Mouse (Mus musculus): ENCODE data around the gene Tprn. TPM values are rescaled to one million over a fixed set of nuclear protein-coding genes. Genes with fewer than 3 reads are reported as not detected.
"Not testable (repeated sequence)": the region's sequence is repeated elsewhere in the genome, so short reads cannot be mapped to it uniquely, and the experiment has no call there.

Gene Tprn
- polyA plus RNA-seq, 1 experiment from 2014 or later = 8.2 TPM

GRCm38 (mm10) chr2:25239766-25240165, 22.7 kb upstream of the Tprn start:
- no peak for ATAC-seq (ENCODE audit: low FRiP score, low read depth)
- H3K4me3 ChIP-seq = no peak overlapping the region

GRCm38 (mm10) chr2:25240310-25240709, 22.1 kb upstream of the Tprn start:
- peak; percentile 22 for ATAC-seq (ENCODE audit: low FRiP score, low read depth)
- Histone ChIP-seq H3K9me3 (no peaks in the 10 kb centered on the region), H3K9ac (peak overlapping the region; percentile 58), H3K4me1 (peaks cover 24% of the 10 kb centered on the region), H3K36me3 (0 out of 2 replicates have a peak, but pooled peaks cover 2% of the 10 kb centered on the region), H3K27me3 (peaks cover 55% of the 10 kb centered on the region), H3K4me2 (replicated peaks) (peak overlapping the region; percentile 95), H3K4me3 (peak overlapping the region; percentile 58), H3K27ac (peak overlapping the region; percentile 11; the same call in 1 of the 2 replicates)
- 51% methylated on average over 8 of the region's 8 CpGs for WGBS

More at GRCm38 (mm10) chr2:25239766-25240165, 22.7 kb upstream of the Tprn start:
- H3K4me2 ChIP-seq (replicated peaks) = no peak overlapping the region
- 86% methylated on average over 3 of the region's 3 CpGs for WGBS
- no peak overlapping the region for H3K9ac ChIP-seq
- no peaks in the 10 kb centered on the region for H3K9me3 ChIP-seq
- H3K27me3 ChIP-seq = peaks cover 55% of the 10 kb centered on the region
- peaks cover 24% of the 10 kb centered on the region for H3K4me1 ChIP-seq
- H3K36me3 ChIP-seq = no peaks in the 10 kb centered on the region
- H3K27ac ChIP-seq = no peak overlapping the region

- Histone ChIP-seq H3K9me3 (no peaks in the 10 kb centered on the region), H3K9ac (peak overlapping the region; percentile 58), H3K27me3 (peaks cover 54% of the 10 kb centered on the region), H3K4me3 (peak overlapping the region; percentile 58), H3K4me2 (replicated peaks) (peak overlapping the region; percentile 95), H3K36me3 (peaks cover 8% of the 10 kb centered on the region), H3K4me1 (peaks cover 24% of the 10 kb centered on the region), H3K27ac (peak overlapping the region; percentile 11; the same call in 1 of the 2 replicates)
- peak; percentile 80 for ATAC-seq (ENCODE audit: low FRiP score, low read depth)
- 2% methylated on average over 29 of the region's 29 CpGs for whole genome bisulfite sequencing
Measured at GRCm38 (mm10) chr2:25240723-25241437, 21.5 kb upstream of the Tprn start.

GRCm38 (mm10) chr2:25241438-25241775, 21.0 kb upstream of the Tprn start:
- peak overlapping the region; percentile 95 for H3K4me2 ChIP-seq (replicated peaks)
- no peak overlapping the region for H3K27ac ChIP-seq
- peaks cover 24% of the 10 kb centered on the region for H3K4me1 ChIP-seq
- peaks cover 13% of the 10 kb centered on the region for H3K36me3 ChIP-seq
- no peaks in the 10 kb centered on the region for H3K9me3 ChIP-seq
- H3K9ac ChIP-seq = peak overlapping the region; percentile 70; the same call in 1 of the 2 replicates
- peak overlapping the region; percentile 58 for H3K4me3 ChIP-seq
- no peak for ATAC-seq (ENCODE audit: low FRiP score, low read depth)
- peaks cover 49% of the 10 kb centered on the region for H3K27me3 ChIP-seq
- 13% methylated on average over 6 of the region's 6 CpGs for WGBS

GRCm38 (mm10) chr2:25242101-25242506, 20.3 kb upstream of the Tprn start, which contains the start of the genes Rnf208 and Cysrt1:
Gene Rnf208 (plus strand): TSS chr2:25242255.
Gene Cysrt1 (minus strand): TSS chr2:25242452.
- H3K27me3 ChIP-seq = peaks cover 45% of the 10 kb centered on the region
- WGBS = 0% methylated on average over 39 of the region's 59 CpGs

GRCm38 (mm10) chr2:25243342-25243741, 19.1 kb upstream of the Tprn start:
- H3K4me2 ChIP-seq (replicated peaks) = peak overlapping the region; percentile 95; the same call in 1 of the 2 replicates
- H3K9me3 ChIP-seq = no peaks in the 10 kb centered on the region
- H3K27me3 ChIP-seq = peaks cover 45% of the 10 kb centered on the region
- no peak overlapping the region for H3K27ac ChIP-seq
- H3K36me3 ChIP-seq = peaks cover 30% of the 10 kb centered on the region
- H3K4me1 ChIP-seq = peaks cover 24% of the 10 kb centered on the region
- no peak overlapping the region for H3K9ac ChIP-seq
- WGBS = 74% methylated on average over 8 of the region's 8 CpGs
- H3K4me3 ChIP-seq = no peak overlapping the region
- ATAC-seq (ENCODE audit: low FRiP score, low read depth) = no peak

More at GRCm38 (mm10) chr2:25242101-25242506, 20.3 kb upstream of the Tprn start, which contains the start of the genes Rnf208 and Cysrt1:
- peak within 1 kb of the TSS; percentile 95 for H3K4me2 ChIP-seq (replicated peaks)
- H3K9me3 ChIP-seq = no peaks in the 10 kb centered on the region
- H3K4me3 ChIP-seq = peak within 1 kb of the TSS; percentile 58
- ATAC-seq (ENCODE audit: low FRiP score, low read depth) = no peak
- H3K4me1 ChIP-seq = peaks cover 24% of the 10 kb centered on the region
- peaks cover 18% of the 10 kb centered on the region for H3K36me3 ChIP-seq
- no peak within 1 kb of the TSS for H3K27ac ChIP-seq
- peak within 1 kb of the TSS; percentile 70 for H3K9ac ChIP-seq

GRCm38 (mm10) chr2:25244144-25244543, 18.3 kb upstream of the Tprn start:
- Histone ChIP-seq H3K9me3 (no peaks in the 10 kb centered on the region), H3K36me3 (peaks cover 38% of the 10 kb centered on the region), H3K9ac (no peak overlapping the region), H3K27me3 (peaks cover 40% of the 10 kb centered on the region), H3K4me1 (peaks cover 24% of the 10 kb centered on the region), H3K4me3 (no peak overlapping the region), H3K27ac (no peak overlapping the region), H3K4me2 (replicated peaks) (no peak overlapping the region)
- 83% methylated on average over 4 of the region's 4 CpGs for WGBS
- ATAC-seq (ENCODE audit: low FRiP score, low read depth) = no peak

GRCm38 (mm10) chr2:25246183-25247072, 16.0 kb upstream of the Tprn start, which contains the start of gene AL732309.1:
Gene AL732309.1 (minus strand): TSS chr2:25246863.
- H3K4me1 ChIP-seq = peaks cover 13% of the 10 kb centered on the region
- 89% methylated on average over 10 of the region's 10 CpGs for WGBS
- H3K27ac ChIP-seq = no peak within 1 kb of the TSS

GRCm38 (mm10) chr2:25252331-25252730, 10.1 kb upstream of the Tprn start:
- ATAC-seq (ENCODE audit: low FRiP score, low read depth) = no peak

More at GRCm38 (mm10) chr2:25246183-25247072, 16.0 kb upstream of the Tprn start, which contains the start of gene AL732309.1:
- H3K36me3 ChIP-seq = peaks cover 61% of the 10 kb centered on the region
- H3K4me3 ChIP-seq = no peak within 1 kb of the TSS
- no peak within 1 kb of the TSS for H3K9ac ChIP-seq
- no peak within 1 kb of the TSS for H3K4me2 ChIP-seq (replicated peaks)
- H3K27me3 ChIP-seq = peaks cover 31% of the 10 kb centered on the region
- ATAC-seq (ENCODE audit: low FRiP score, low read depth) = no peak
- no peaks in the 10 kb centered on the region for H3K9me3 ChIP-seq

GRCm38 (mm10) chr2:25255284-25255779, 7.1 kb upstream of the Tprn start, which contains the start of gene Tmem203:
Gene Tmem203 (plus strand): TSS chr2:25255439.
- H3K4me3 ChIP-seq = peak within 1 kb of the TSS; percentile 81
- peak within 1 kb of the TSS; percentile 69 for H3K27ac ChIP-seq
- H3K36me3 ChIP-seq = peaks cover 32% of the 10 kb centered on the region
- H3K9ac ChIP-seq = peak within 1 kb of the TSS; percentile 85
- peak within 1 kb of the TSS; percentile 99 for H3K4me2 ChIP-seq (replicated peaks)
- H3K4me1 ChIP-seq = peaks cover 18% of the 10 kb centered on the region
- peak; percentile 89 for ATAC-seq (ENCODE audit: low FRiP score, low read depth)
- WGBS = 1% methylated on average over 39 of the region's 39 CpGs
- H3K9me3 ChIP-seq = no peaks in the 10 kb centered on the region
- no peaks in the 10 kb centered on the region for H3K27me3 ChIP-seq

More at GRCm38 (mm10) chr2:25252331-25252730, 10.1 kb upstream of the Tprn start:
- Histone ChIP-seq H3K36me3 (peaks cover 56% of the 10 kb centered on the region), H3K27ac (no peak overlapping the region), H3K4me1 (peaks cover 18% of the 10 kb centered on the region), H3K27me3 (no peaks in the 10 kb centered on the region), H3K4me2 (replicated peaks) (no peak overlapping the region), H3K9ac (no peak overlapping the region), H3K4me3 (no peak overlapping the region), H3K9me3 (no peaks in the 10 kb centered on the region)
- 85% methylated on average over 1 of the region's 1 CpGs for WGBS

- H3K27me3 ChIP-seq; ATAC-seq (ENCODE audit: low FRiP score, low read depth); H3K27ac ChIP-seq; H3K9me3 ChIP-seq: not testable (repeated sequence)
- H3K4me3 ChIP-seq = peak overlapping the region; percentile 81
- H3K9ac ChIP-seq = peak overlapping the region; percentile 85
- H3K4me1 ChIP-seq = peaks cover 18% of the 10 kb centered on the region
- peaks cover 20% of the 10 kb centered on the region for H3K36me3 ChIP-seq
- 56% methylated on average over 12 of the region's 12 CpGs for WGBS
- peak overlapping the region; percentile 99 for H3K4me2 ChIP-seq (replicated peaks)
Measured at GRCm38 (mm10) chr2:25256443-25257109, 5.8 kb upstream of the Tprn start.

Measured in limb, embryonic 13.5 days (tissue).